Mouse (Mus musculus) forebrain, embryonic 14.5 days (tissue): ENCODE data around the gene Klk10. TPM values are rescaled to one million over a fixed set of nuclear protein-coding genes. Genes with fewer than 3 reads are reported as not detected.

ENCODE experiments used
- ATAC-seq: fragments of 200-750 bp; cut with Nextera tagmentation; 2 replicates; pipeline ENCODE4 v1.8.0; 2017; ENCODE audit warnings: mild to moderate bottlenecking, moderate library complexity
- DNase-seq: peaks from one replicate; pipeline ENCODE4 v3.0.0-alpha.2; 2015; ENCODE audit warnings: low spot score
- H3K27ac ChIP-seq: fragments of 300-500 bp; sonication (generic); 2 replicates; pipeline ENCODE4 v1.5.1; 2014; ENCODE audit warnings: low read depth, mild to moderate bottlenecking, control low read depth, low read length, moderate library complexity
- H3K27me3 ChIP-seq: fragments of 300-500 bp; sonication (generic); replicated peaks from 2 replicates; pipeline ENCODE4 v1.6.1; 2014; ENCODE audit warnings: low read length, control low read depth, mixed read lengths; ENCODE audit not compliant: control insufficient read depth, insufficient read depth
- H3K36me3 ChIP-seq: fragments of 300-500 bp; sonication (generic); 2 replicates; pipeline ENCODE4 v1.6.1; 2014; ENCODE audit warnings: low read length, control low read depth; ENCODE audit not compliant: control insufficient read depth, insufficient read depth
- H3K4me1 ChIP-seq: fragments of 300-500 bp; sonication (generic); 2 replicates; pipeline ENCODE4 v1.6.1; 2014; ENCODE audit warnings: antibody characterized with exemption, low read length, control low read depth; ENCODE audit not compliant: control insufficient read depth, insufficient read depth
- H3K4me2 ChIP-seq: fragments of 300-500 bp; sonication (generic); 2 replicates; pipeline ENCODE4 v1.6.1; 2014; ENCODE audit warnings: mild to moderate bottlenecking, control low read depth, low read length
- H3K4me3 ChIP-seq: fragments of 300-500 bp; sonication (generic); 2 replicates; pipeline ENCODE4 v1.5.1; 2014; ENCODE audit warnings: low read depth, low read length, control low read depth
- H3K9ac ChIP-seq: fragments of 300-500 bp; sonication (generic); 2 replicates; pipeline ENCODE4 v1.6.1; 2014; ENCODE audit warnings: mild to moderate bottlenecking, low read length, control low read depth, moderate library complexity
- H3K9me3 ChIP-seq: fragments of 300-500 bp; sonication (generic); replicated peaks from 2 replicates; pipeline ENCODE4 v1.6.1; 2016; ENCODE audit warnings: low read length, control low read depth, mixed read lengths; ENCODE audit not compliant: control insufficient read depth
- WGBS: fragments of 180-500 bp; shearing (Covaris S2); extraction: QIAGEN DNeasy Blood & Tissue Kit; methylation state at CpG from one replicate; pipeline ENCODE4 v1.1.7; 2014; 5-methylcytosine and 5-hydroxymethylcytosine counted together
- polyA plus RNA-seq: library from polyadenylated mRNA; unstranded; fragments of >200 nt; fragmentation: Nextera tagmentation; extraction: Ambion mirVana; gene quantifications from 2 replicates; pipeline ENCODE4 v1.2.1, GENCODE M21; 2014

The Klk10 gene
- polyA plus RNA-seq, 1 experiment from 2014 or later = 0.13 TPM

GRCm38 (mm10) chr7:43782275-43783265 is 1.7 kb downstream of the Klk10 start:
- peak; percentile 75 for DNase-seq
- Histone ChIP-seq H3K27ac (no peak overlapping the region), H3K9ac (peak overlapping the region; percentile 53), H3K4me1 (no peaks in the 10 kb centered on the region), H3K36me3 (no peaks in the 10 kb centered on the region), H3K4me3 (peak overlapping the region; percentile 20), H3K27me3 (no peaks in the 10 kb centered on the region), H3K4me2 (peak overlapping the region; percentile 62), H3K9me3 (no peaks in the 10 kb centered on the region)
- WGBS = 8% methylated on average over 36 of the region's 36 CpGs
- peak; percentile 75 for ATAC-seq

GRCm38 (mm10) chr7:43785286-43785685 is 4.5 kb downstream of the Klk10 start:
- Histone ChIP-seq H3K27ac (no peak overlapping the region), H3K36me3 (no peaks in the 10 kb centered on the region), H3K4me1 (no peaks in the 10 kb centered on the region), H3K27me3 (no peaks in the 10 kb centered on the region), H3K4me3 (no peak overlapping the region), H3K4me2 (no peak overlapping the region), H3K9ac (no peak overlapping the region), H3K9me3 (no peaks in the 10 kb centered on the region)
- WGBS = 92% methylated on average over 1 of the region's 1 CpGs
- no peak for ATAC-seq
- DNase-seq = no peak

GRCm38 (mm10) chr7:43788096-43788495 is 7.3 kb downstream of the Klk10 start:
- H3K9me3 ChIP-seq = no peaks in the 10 kb centered on the region
- ATAC-seq (no peak), DNase-seq (no peak)
- H3K4me3 ChIP-seq = no peak overlapping the region
- H3K4me2 ChIP-seq = no peak overlapping the region
- no peak overlapping the region for H3K9ac ChIP-seq
- H3K27ac ChIP-seq = no peak overlapping the region
- WGBS = 73% methylated on average over 3 of the region's 3 CpGs
- H3K27me3 ChIP-seq = no peaks in the 10 kb centered on the region
- no peaks in the 10 kb centered on the region for H3K4me1 ChIP-seq
- no peaks in the 10 kb centered on the region for H3K36me3 ChIP-seq

GRCm38 (mm10) chr7:43789295-43789694 is 8.5 kb downstream of the Klk10 start:
- H3K9me3 ChIP-seq = no peaks in the 10 kb centered on the region

GRCm38 (mm10) chr7:43791591-43791990 is 10.8 kb downstream of the Klk10 start, which contains the start of gene Klk9:
Klk9 (plus strand) TSS chr7:43791891.
- ATAC-seq = no peak

More at GRCm38 (mm10) chr7:43789295-43789694, 8.5 kb downstream of the Klk10 start:
- Histone ChIP-seq H3K9ac (no peak overlapping the region), H3K27ac (no peak overlapping the region), H3K27me3 (no peaks in the 10 kb centered on the region), H3K4me1 (no peaks in the 10 kb centered on the region), H3K36me3 (no peaks in the 10 kb centered on the region), H3K4me2 (no peak overlapping the region), H3K4me3 (no peak overlapping the region)
- ATAC-seq (no peak), DNase-seq (no peak)
- 81% methylated on average over 2 of the region's 2 CpGs for WGBS

GRCm38 (mm10) chr7:43796355-43796754 is 15.5 kb downstream of the Klk10 start:
- Histone ChIP-seq H3K27me3 (peaks cover 18% of the 10 kb centered on the region), H3K9me3 (no peaks in the 10 kb centered on the region), H3K36me3 (no peaks in the 10 kb centered on the region), H3K4me1 (no peaks in the 10 kb centered on the region; the same call in 1 of the 2 replicates), H3K27ac (no peak overlapping the region), H3K9ac (peak overlapping the region; percentile 38; the same call in 1 of the 2 replicates), H3K4me3 (peak overlapping the region; percentile 40), H3K4me2 (peak overlapping the region; percentile 60)
- 8% methylated on average over 8 of the region's 8 CpGs for WGBS
- DNase-seq (no peak), ATAC-seq (no peak)

More at GRCm38 (mm10) chr7:43791591-43791990, 10.8 kb downstream of the Klk10 start, which contains the start of gene Klk9:
- Histone ChIP-seq H3K4me1 (no peaks in the 10 kb centered on the region), H3K4me2 (no peak within 1 kb of the TSS), H3K36me3 (no peaks in the 10 kb centered on the region), H3K27ac (no peak within 1 kb of the TSS), H3K9me3 (no peaks in the 10 kb centered on the region), H3K9ac (no peak within 1 kb of the TSS), H3K4me3 (no peak within 1 kb of the TSS), H3K27me3 (peaks cover 6% of the 10 kb centered on the region; the same call in 1 of the 2 replicates)
- no peak for DNase-seq
- 78% methylated on average over 7 of the region's 7 CpGs for WGBS

- no peak within 1 kb of the TSS for H3K27ac ChIP-seq
- peak; percentile 32; the same call in 1 of the 2 replicates for ATAC-seq
Observed at GRCm38 (mm10) chr7:43797333-43797769, 16.5 kb downstream of the Klk10 start, which contains the start of gene Klk8. Klk8 (plus strand) TSS chr7:43797577.

GRCm38 (mm10) chr7:43797844-43798462 is 17.1 kb downstream of the Klk10 start:
- H3K36me3 ChIP-seq = no peaks in the 10 kb centered on the region
- WGBS = 39% methylated on average over 13 of the region's 13 CpGs
- no peak overlapping the region for H3K27ac ChIP-seq
- no peaks in the 10 kb centered on the region; the same call in 1 of the 2 replicates for H3K4me1 ChIP-seq
- no peaks in the 10 kb centered on the region for H3K9me3 ChIP-seq
- no peak for DNase-seq
- peak overlapping the region; percentile 40 for H3K4me3 ChIP-seq
- peak; percentile 23; the same call in 1 of the 2 replicates for ATAC-seq
- H3K27me3 ChIP-seq = peaks cover 18% of the 10 kb centered on the region
- peak overlapping the region; percentile 60 for H3K4me2 ChIP-seq
- no peak overlapping the region for H3K9ac ChIP-seq

More at GRCm38 (mm10) chr7:43797333-43797769, 16.5 kb downstream of the Klk10 start, which contains the start of gene Klk8:
- WGBS = under 1% methylated on average over 28 of the region's 28 CpGs
- H3K4me2 ChIP-seq = peak within 1 kb of the TSS; percentile 60
- DNase-seq = no peak
- H3K36me3 ChIP-seq = no peaks in the 10 kb centered on the region
- peak within 1 kb of the TSS; percentile 40 for H3K4me3 ChIP-seq
- peak within 1 kb of the TSS; percentile 38 for H3K9ac ChIP-seq
- no peaks in the 10 kb centered on the region for H3K9me3 ChIP-seq
- peaks cover 18% of the 10 kb centered on the region for H3K27me3 ChIP-seq
- no peaks in the 10 kb centered on the region; the same call in 1 of the 2 replicates for H3K4me1 ChIP-seq
